Mouse (Mus musculus) intestine, embryonic 16.5 days (tissue): ENCODE measurements at regions not wholly inside any gene's neighbourhood (a gene's known extent, or its start where the extent isn't known, plus 50 kb on each side); places are given as distances from the start of the nearest gene placed in this dataset.

Experiments
- ATAC-seq: fragments of 200-750 bp; cut with Nextera tagmentation; 2 replicates; pipeline ENCODE4 v1.8.0; 2017; ENCODE audit warnings: moderate TSS enrichment, moderate library complexity
- H3K27ac ChIP-seq: fragments of 300-500 bp; sonication (generic); 2 replicates; pipeline ENCODE4 v1.5.1; 2014; ENCODE audit warnings: mild to moderate bottlenecking, low read length
- H3K27me3 ChIP-seq: fragments of 300-500 bp; sonication (generic); replicated peaks from 2 replicates; pipeline ENCODE4 v1.6.1; 2014; ENCODE audit warnings: low read length, control low read depth, mixed read lengths; ENCODE audit not compliant: control insufficient read depth, insufficient read depth
- H3K36me3 ChIP-seq: fragments of 300-500 bp; sonication (generic); 2 replicates; pipeline ENCODE4 v1.6.1; 2014; ENCODE audit warnings: low read length, control low read depth; ENCODE audit not compliant: control insufficient read depth, insufficient read depth
- H3K4me1 ChIP-seq: fragments of 300-500 bp; sonication (generic); 2 replicates; pipeline ENCODE4 v1.6.1; 2014; ENCODE audit warnings: low read length, control low read depth, mixed read lengths; ENCODE audit not compliant: control insufficient read depth, insufficient read depth
- H3K4me2 ChIP-seq: fragments of 300-500 bp; sonication (generic); 2 replicates; pipeline ENCODE4 v1.6.1; 2014; ENCODE audit warnings: low read depth, low read length, control low read depth
- H3K4me3 ChIP-seq: fragments of 300-500 bp; sonication (generic); 2 replicates; pipeline ENCODE4 v1.5.1; 2014; ENCODE audit warnings: mild to moderate bottlenecking, low read length
- H3K9ac ChIP-seq: fragments of 300-500 bp; sonication (generic); 2 replicates; pipeline ENCODE4 v1.6.1; 2014; ENCODE audit warnings: low read depth, low read length
- H3K9me3 ChIP-seq: fragments of 300-500 bp; sonication (generic); 2 replicates; pipeline ENCODE4 v1.6.1; 2016; ENCODE audit warnings: low read length, control low read depth; ENCODE audit not compliant: control insufficient read depth
- whole genome bisulfite sequencing: fragments of 180-500 bp; shearing (Covaris S2); extraction: QIAGEN DNeasy Blood & Tissue Kit; methylation state at CpG from one replicate; pipeline ENCODE4 v1.1.7; 2014; 5-methylcytosine and 5-hydroxymethylcytosine counted together

- no peak overlapping the region for H3K9ac ChIP-seq
- H3K9me3 ChIP-seq = no peaks in the 10 kb centered on the region
- no peak for ATAC-seq
- H3K4me3 ChIP-seq = no peak overlapping the region
- H3K4me1 ChIP-seq = no peaks in the 10 kb centered on the region; the same call in 1 of the 2 replicates
- no peak overlapping the region for H3K4me2 ChIP-seq
- no peaks in the 10 kb centered on the region for H3K27me3 ChIP-seq
- no peak overlapping the region for H3K27ac ChIP-seq
- H3K36me3 ChIP-seq = no peaks in the 10 kb centered on the region
Observed at GRCm38 (mm10) chr3:41177124-41177523, 94.3 kb upstream of the Pgrmc2 start.

GRCm38 (mm10) chr3:41175356-41175755 is 92.5 kb upstream of the Pgrmc2 start:
- Histone ChIP-seq H3K27me3 (no peaks in the 10 kb centered on the region), H3K36me3 (no peaks in the 10 kb centered on the region), H3K4me3 (no peak overlapping the region), H3K4me2 (no peak overlapping the region), H3K9ac (no peak overlapping the region), H3K4me1 (no peaks in the 10 kb centered on the region), H3K9me3 (no peaks in the 10 kb centered on the region), H3K27ac (no peak overlapping the region)
- ATAC-seq = no peak
- WGBS = 89% methylated on average over 3 of the region's 3 CpGs

- Histone ChIP-seq H3K27me3 (no peaks in the 10 kb centered on the region), H3K36me3 (no peaks in the 10 kb centered on the region), H3K9me3 (no peaks in the 10 kb centered on the region), H3K9ac (no peak overlapping the region), H3K4me2 (no peak overlapping the region), H3K4me1 (no peaks in the 10 kb centered on the region), H3K27ac (no peak overlapping the region), H3K4me3 (no peak overlapping the region)
- 42% methylated on average over 6 of the region's 6 CpGs for WGBS
- no peak for ATAC-seq
Observed at GRCm38 (mm10) chr3:41173561-41173960, 90.7 kb upstream of the Pgrmc2 start.

GRCm38 (mm10) chr3:41172306-41173215 is 89.7 kb upstream of the Pgrmc2 start:
- Histone ChIP-seq H3K4me3 (no peak overlapping the region), H3K4me1 (no peaks in the 10 kb centered on the region), H3K9ac (no peak overlapping the region), H3K27ac (no peak overlapping the region), H3K4me2 (no peak overlapping the region), H3K27me3 (no peaks in the 10 kb centered on the region), H3K9me3 (no peaks in the 10 kb centered on the region), H3K36me3 (no peaks in the 10 kb centered on the region)
- no peak for ATAC-seq
- 72% methylated on average over 11 of the region's 11 CpGs for WGBS

- no peak for ATAC-seq
- Histone ChIP-seq H3K9me3 (no peaks in the 10 kb centered on the region), H3K27me3 (no peaks in the 10 kb centered on the region), H3K36me3 (no peaks in the 10 kb centered on the region), H3K27ac (no peak overlapping the region), H3K4me1 (no peaks in the 10 kb centered on the region), H3K9ac (no peak overlapping the region), H3K4me2 (no peak overlapping the region), H3K4me3 (no peak overlapping the region)
- WGBS = 87% methylated on average over 4 of the region's 4 CpGs
Observed at GRCm38 (mm10) chr3:41171772-41172171, 88.9 kb upstream of the Pgrmc2 start.

- 85% methylated on average over 4 of the region's 4 CpGs for WGBS
- no peaks in the 10 kb centered on the region for H3K27me3 ChIP-seq
- no peaks in the 10 kb centered on the region for H3K9me3 ChIP-seq
- H3K9ac ChIP-seq = no peak overlapping the region
- H3K4me1 ChIP-seq = no peaks in the 10 kb centered on the region
- H3K27ac ChIP-seq = no peak overlapping the region
- no peak overlapping the region for H3K4me3 ChIP-seq
- no peak overlapping the region for H3K4me2 ChIP-seq
- 0 out of 2 replicates have a peak, but pooled peaks have one; percentile 13 for ATAC-seq
- H3K36me3 ChIP-seq = no peaks in the 10 kb centered on the region
Observed at GRCm38 (mm10) chr3:41171310-41171709, 88.5 kb upstream of the Pgrmc2 start.

GRCm38 (mm10) chr3:41170566-41170965 is 87.7 kb upstream of the Pgrmc2 start:
- no peak overlapping the region for H3K27ac ChIP-seq
- 78% methylated on average over 6 of the region's 6 CpGs for WGBS
- ATAC-seq = no peak
- no peak overlapping the region for H3K9ac ChIP-seq
- no peaks in the 10 kb centered on the region for H3K27me3 ChIP-seq
- H3K4me2 ChIP-seq = no peak overlapping the region
- no peaks in the 10 kb centered on the region for H3K9me3 ChIP-seq
- H3K4me3 ChIP-seq = no peak overlapping the region
- H3K36me3 ChIP-seq = no peaks in the 10 kb centered on the region
- no peaks in the 10 kb centered on the region for H3K4me1 ChIP-seq

- Histone ChIP-seq H3K4me1 (no peaks in the 10 kb centered on the region), H3K4me3 (no peak overlapping the region), H3K4me2 (no peak overlapping the region), H3K36me3 (no peaks in the 10 kb centered on the region), H3K9ac (no peak overlapping the region), H3K9me3 (no peaks in the 10 kb centered on the region), H3K27me3 (no peaks in the 10 kb centered on the region), H3K27ac (no peak overlapping the region)
- ATAC-seq = peak; percentile 77
- WGBS = 70% methylated on average over 10 of the region's 10 CpGs
Observed at GRCm38 (mm10) chr3:41169430-41169829, 86.6 kb upstream of the Pgrmc2 start.

GRCm38 (mm10) chr3:41168181-41168967 is 85.5 kb upstream of the Pgrmc2 start:
- no peaks in the 10 kb centered on the region for H3K9me3 ChIP-seq
- H3K4me1 ChIP-seq = no peaks in the 10 kb centered on the region
- H3K9ac ChIP-seq = no peak overlapping the region
- no peaks in the 10 kb centered on the region for H3K36me3 ChIP-seq
- 84% methylated on average over 11 of the region's 11 CpGs for WGBS
- no peak overlapping the region for H3K4me3 ChIP-seq
- no peak for ATAC-seq
- H3K27me3 ChIP-seq = no peaks in the 10 kb centered on the region
- H3K4me2 ChIP-seq = no peak overlapping the region
- no peak overlapping the region for H3K27ac ChIP-seq
